Mouse (Mus musculus) limb, embryonic 14.5 days (tissue): ENCODE measurements at regions not wholly inside any gene's neighbourhood (a gene's known extent, or its start where the extent isn't known, plus 50 kb on each side); places are given as distances from the start of the nearest gene placed in this dataset.

Experiments
- ATAC-seq: fragments of 200-750 bp; cut with Nextera tagmentation; 2 replicates; pipeline ENCODE4 v1.8.0; 2017; ENCODE audit warnings: low read depth, moderate number of reproducible peaks, moderate TSS enrichment; ENCODE audit not compliant: low FRiP score
- DNase-seq: peaks from one replicate; pipeline ENCODE4 v3.0.0-alpha.2; 2015; ENCODE audit warnings: low spot score
- H3K27ac ChIP-seq: fragments of 300-500 bp; sonication (generic); replicated peaks from 2 replicates; pipeline ENCODE4 v1.5.1; 2014; ENCODE audit warnings: low read depth, mild to moderate bottlenecking, low read length, moderate library complexity, mixed read lengths
- H3K27me3 ChIP-seq: fragments of 300-500 bp; sonication (generic); 2 replicates; pipeline ENCODE4 v1.6.1; 2014; ENCODE audit warnings: low read length, mixed read lengths; ENCODE audit not compliant: control insufficient read depth, insufficient read depth
- H3K36me3 ChIP-seq: fragments of 300-500 bp; sonication (generic); 2 replicates; pipeline ENCODE4 v1.6.1; 2014; ENCODE audit warnings: mild to moderate bottlenecking, low read length, moderate library complexity, mixed read lengths; ENCODE audit not compliant: control insufficient read depth, insufficient read depth
- H3K4me1 ChIP-seq: fragments of 300-500 bp; sonication (generic); 2 replicates; pipeline ENCODE4 v1.6.1; 2014; ENCODE audit warnings: antibody characterized with exemption, low read length, mixed read lengths; ENCODE audit not compliant: control insufficient read depth, insufficient read depth
- H3K4me2 ChIP-seq: fragments of 300-500 bp; sonication (generic); replicated peaks from 2 replicates; pipeline ENCODE4 v1.6.1; 2014; ENCODE audit warnings: low read depth, mild to moderate bottlenecking, low read length, moderate library complexity; ENCODE audit not compliant: severe bottlenecking
- H3K4me3 ChIP-seq: fragments of 300-500 bp; sonication (generic); replicated peaks from 2 replicates; pipeline ENCODE4 v1.5.1; 2014; ENCODE audit warnings: low read length
- H3K9ac ChIP-seq: fragments of 300-500 bp; sonication (generic); 2 replicates; pipeline ENCODE4 v1.6.1; 2014; ENCODE audit warnings: mild to moderate bottlenecking, low read depth, low read length, moderate library complexity; ENCODE audit not compliant: severe bottlenecking
- H3K9me3 ChIP-seq: fragments of 300-500 bp; sonication (generic); 2 replicates; pipeline ENCODE4 v1.6.1; 2016; ENCODE audit warnings: low read length; ENCODE audit not compliant: control insufficient read depth
- POLR2A ChIP-seq: fragments of 200-500 bp; IDR thresholded peaks from 2 replicates; pipeline ENCODE4 v1.8.0; 2012; ENCODE audit warnings: inconsistent platforms, mild to moderate bottlenecking, moderate library complexity, borderline replicate concordance; ENCODE audit not compliant: insufficient read depth, insufficient read length; ENCODE audit errors: extremely low read depth
- WGBS: fragments of 180-500 bp; shearing (Covaris S2); extraction: QIAGEN DNeasy Blood & Tissue Kit; methylation state at CpG from one replicate; pipeline ENCODE4 v1.1.7; 2014; 5-methylcytosine and 5-hydroxymethylcytosine counted together

DNA sequence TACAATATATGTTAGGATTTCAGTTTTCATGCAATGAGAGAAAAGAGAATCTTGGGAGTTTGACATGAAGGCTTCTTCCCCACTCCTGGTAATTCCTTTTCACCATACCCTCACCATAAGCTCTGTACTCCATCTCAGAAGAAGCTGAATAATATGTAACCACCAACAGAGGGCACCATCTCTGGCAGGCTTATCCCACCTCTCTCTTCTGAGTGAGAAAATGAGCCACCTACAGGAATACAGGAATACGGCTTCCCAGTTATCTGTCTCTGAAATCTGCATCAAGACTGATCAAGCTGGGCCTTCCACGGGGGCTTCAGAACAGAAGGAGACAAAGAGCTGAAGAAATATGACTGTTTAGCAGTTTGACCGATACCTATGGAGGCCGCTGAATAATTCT lies 278.6 kb upstream of the Slc16a7 start:
- no peak for TF ChIP-seq POLR2A

GRCm38 (mm10) chr10:125673637-125674036 lies 284.4 kb upstream of the Slc16a7 start:
- Histone ChIP-seq H3K27ac (no peak overlapping the region), H3K27me3 (no peaks in the 10 kb centered on the region), H3K4me1 (no peaks in the 10 kb centered on the region), H3K4me3 (no peak overlapping the region), H3K4me2 (no peak overlapping the region), H3K36me3 (no peaks in the 10 kb centered on the region), H3K9ac (no peak overlapping the region), H3K9me3 (no peaks in the 10 kb centered on the region)
- ATAC-seq: no peak
- WGBS: 58% methylated on average over 11 of the region's 11 CpGs
- no peak for TF ChIP-seq POLR2A
- no peak for DNase-seq

More for the DNA sequence above, 278.6 kb upstream of the Slc16a7 start:
- WGBS: 83% methylated on average over 4 of the region's 4 CpGs
- H3K4me2 ChIP-seq: no peak overlapping the region
- DNase-seq (no peak), ATAC-seq (no peak)
- no peak overlapping the region for H3K9ac ChIP-seq
- H3K36me3 ChIP-seq: no peaks in the 10 kb centered on the region
- H3K4me3 ChIP-seq: no peak overlapping the region
- H3K27me3 ChIP-seq: no peaks in the 10 kb centered on the region
- no peaks in the 10 kb centered on the region for H3K9me3 ChIP-seq
- no peaks in the 10 kb centered on the region for H3K4me1 ChIP-seq
- no peak overlapping the region for H3K27ac ChIP-seq

GRCm38 (mm10) chr10:125679644-125680043 lies 286.3 kb upstream of the Lrig3 start:
- no peaks in the 10 kb centered on the region for H3K9me3 ChIP-seq
- H3K4me2 ChIP-seq: no peak overlapping the region
- WGBS: 83% methylated on average over 7 of the region's 7 CpGs
- no peaks in the 10 kb centered on the region for H3K27me3 ChIP-seq
- ATAC-seq: no peak
- no peak overlapping the region for H3K27ac ChIP-seq
- no peak for TF ChIP-seq POLR2A
- H3K9ac ChIP-seq: no peak overlapping the region
- no peaks in the 10 kb centered on the region for H3K4me1 ChIP-seq
- no peak overlapping the region for H3K4me3 ChIP-seq
- no peak for DNase-seq
- no peaks in the 10 kb centered on the region for H3K36me3 ChIP-seq

DNA sequence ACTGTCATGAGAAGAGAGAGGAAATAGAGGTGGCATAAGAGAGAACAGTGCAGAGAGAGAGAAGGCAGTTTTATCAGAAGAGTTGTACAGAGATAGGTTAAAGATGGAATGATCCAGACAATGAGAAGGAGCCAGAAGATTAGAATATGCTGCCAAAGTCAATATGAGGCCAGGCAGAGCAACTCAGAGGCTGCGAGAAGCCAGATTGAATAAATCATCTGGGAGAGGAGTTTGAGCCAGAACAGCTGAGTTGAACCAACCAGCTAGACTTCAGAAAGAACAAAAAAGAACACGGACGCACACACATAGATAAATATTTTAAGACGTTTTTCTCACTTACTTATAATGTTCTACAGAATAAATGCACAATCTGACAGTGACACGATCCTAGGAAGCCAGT lies 280.8 kb upstream of the Lrig3 start:
- ATAC-seq (no peak), DNase-seq (no peak)
- H3K27ac ChIP-seq: no peak overlapping the region
- H3K4me1 ChIP-seq: no peaks in the 10 kb centered on the region
- TF ChIP-seq POLR2A: no peak
- no peak overlapping the region for H3K9ac ChIP-seq
- no peaks in the 10 kb centered on the region for H3K9me3 ChIP-seq
- 87% methylated on average over 5 of the region's 5 CpGs for WGBS
- no peaks in the 10 kb centered on the region for H3K27me3 ChIP-seq
- H3K36me3 ChIP-seq: no peaks in the 10 kb centered on the region
- H3K4me2 ChIP-seq: no peak overlapping the region
- no peak overlapping the region for H3K4me3 ChIP-seq

GRCm38 (mm10) chr10:125693505-125693904 lies 272.5 kb upstream of the Lrig3 start:
- WGBS: 43% methylated on average over 7 of the region's 7 CpGs
- no peak overlapping the region for H3K4me3 ChIP-seq
- no peaks in the 10 kb centered on the region for H3K36me3 ChIP-seq
- no peak for TF ChIP-seq POLR2A
- no peak overlapping the region for H3K27ac ChIP-seq
- no peaks in the 10 kb centered on the region for H3K27me3 ChIP-seq
- no peaks in the 10 kb centered on the region for H3K9me3 ChIP-seq
- H3K4me2 ChIP-seq: no peak overlapping the region; the same call in 1 of the 2 replicates
- ATAC-seq (no peak), DNase-seq (no peak)
- H3K4me1 ChIP-seq: no peaks in the 10 kb centered on the region
- H3K9ac ChIP-seq: no peak overlapping the region

- no peak overlapping the region for H3K9ac ChIP-seq
- no peaks in the 10 kb centered on the region for H3K36me3 ChIP-seq
- WGBS: 93% methylated on average over 5 of the region's 5 CpGs
- ATAC-seq (no peak), DNase-seq (no peak)
- no peaks in the 10 kb centered on the region for H3K27me3 ChIP-seq
- H3K4me1 ChIP-seq: no peaks in the 10 kb centered on the region
- no peak overlapping the region for H3K4me3 ChIP-seq
- H3K9me3 ChIP-seq: no peaks in the 10 kb centered on the region
- no peak overlapping the region for H3K4me2 ChIP-seq
- no peak for TF ChIP-seq POLR2A
- no peak overlapping the region for H3K27ac ChIP-seq
Observed at GRCm38 (mm10) chr10:125696159-125696558, 269.8 kb upstream of the Lrig3 start.
